Mouse (Mus musculus): ENCODE data around the gene E130114P18Rik. TPM values are rescaled to one million over a fixed set of nuclear protein-coding genes. Genes with fewer than 3 reads are reported as not detected.

Gene E130114P18Rik
- polyA plus RNA-seq, 1 experiment: 0.74 TPM

DNA sequence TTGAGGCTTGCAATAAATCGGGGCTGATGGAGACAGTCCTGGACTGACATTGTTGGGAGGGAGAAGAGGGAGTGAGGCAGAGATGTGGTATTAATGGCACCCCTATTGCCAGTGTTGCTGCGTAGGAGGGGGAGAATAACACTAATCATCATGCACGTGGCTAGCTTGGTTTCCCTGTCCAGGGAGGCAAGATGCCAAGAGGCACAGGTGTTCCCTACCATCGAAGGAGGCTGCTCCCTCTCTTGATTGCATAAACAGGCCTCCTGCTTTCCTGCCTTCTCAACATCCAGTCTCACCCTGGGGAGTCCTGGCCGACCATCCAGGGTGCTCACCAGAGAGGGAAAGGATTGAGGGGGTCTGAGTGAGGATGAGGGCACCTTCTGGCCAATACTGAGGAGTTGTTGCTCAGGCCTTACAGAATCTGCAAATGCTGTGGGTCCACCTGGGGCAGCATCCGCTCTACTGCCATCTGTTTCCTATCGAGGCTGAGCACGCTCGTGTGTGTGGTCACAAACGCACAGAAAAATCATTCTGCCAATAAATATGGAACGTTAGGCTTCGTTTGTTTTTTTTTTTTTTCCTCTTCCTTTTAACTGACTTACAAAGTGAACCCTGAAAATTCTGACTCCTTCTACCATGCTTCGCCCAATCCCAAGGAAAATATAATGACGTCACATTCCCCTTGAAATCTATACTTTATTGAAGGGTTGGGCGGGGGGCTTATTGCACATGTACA is 130.0 kb downstream of the E130114P18Rik start:
- TF ChIP-seq CTCF (IDR thresholded peaks at IDR 0.05; ENCODE audit: control insufficient read depth, insufficient read depth, insufficient replicate concordance, low read depth, low read length) (no peak), POLR2A (IDR thresholded peaks at IDR 0.05; ENCODE audit: control insufficient read depth, low read depth, low read length) (no peak)
- Histone ChIP-seq H3K27ac (ENCODE audit: control insufficient read depth, insufficient read depth, low read depth, low read length) (no peak overlapping the region), H3K4me3 (ENCODE audit: control insufficient read depth, low read depth, low read length) (no peak overlapping the region), H3K27me3 (ENCODE audit: control insufficient read depth, insufficient read depth, low read length) (no peaks in the 10 kb centered on the region), H3K36me3 (ENCODE audit: control insufficient read depth, insufficient read depth, low read length) (no peaks in the 10 kb centered on the region), H3K4me1 (ENCODE audit: control insufficient read depth, insufficient read depth, low read length) (no peaks in the 10 kb centered on the region)

DNA sequence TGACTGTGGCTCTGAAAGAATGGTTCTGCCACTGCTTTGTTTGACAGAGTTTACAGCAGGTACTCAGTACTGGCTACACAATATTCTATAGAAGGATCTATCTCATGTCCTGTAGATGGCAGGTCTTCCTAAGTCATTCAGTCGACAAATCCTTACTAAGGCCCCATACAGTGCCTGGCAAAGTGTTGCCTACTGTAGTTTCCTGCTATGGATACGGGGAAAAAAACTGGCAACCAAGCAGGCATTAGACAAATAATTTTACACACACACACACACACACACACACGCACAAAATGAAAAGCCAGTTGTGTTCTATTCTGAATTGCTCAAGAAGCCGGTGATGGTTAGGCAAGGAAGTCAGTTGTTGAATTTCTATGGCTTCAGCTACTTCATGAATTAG is 130.6 kb downstream of the E130114P18Rik start:
- Histone ChIP-seq H3K27me3 (ENCODE audit: control insufficient read depth, insufficient read depth, low read length) (no peaks in the 10 kb centered on the region), H3K27ac (ENCODE audit: control insufficient read depth, insufficient read depth, low read depth, low read length) (no peak overlapping the region), H3K36me3 (ENCODE audit: control insufficient read depth, insufficient read depth, low read length) (no peaks in the 10 kb centered on the region), H3K4me3 (ENCODE audit: control insufficient read depth, low read depth, low read length) (no peak overlapping the region), H3K4me1 (ENCODE audit: control insufficient read depth, insufficient read depth, low read length) (no peaks in the 10 kb centered on the region)
- TF ChIP-seq CTCF (IDR thresholded peaks at IDR 0.05; ENCODE audit: control insufficient read depth, insufficient read depth, insufficient replicate concordance, low read depth, low read length) (no peak), POLR2A (IDR thresholded peaks at IDR 0.05; ENCODE audit: control insufficient read depth, low read depth, low read length) (no peak)

DNA sequence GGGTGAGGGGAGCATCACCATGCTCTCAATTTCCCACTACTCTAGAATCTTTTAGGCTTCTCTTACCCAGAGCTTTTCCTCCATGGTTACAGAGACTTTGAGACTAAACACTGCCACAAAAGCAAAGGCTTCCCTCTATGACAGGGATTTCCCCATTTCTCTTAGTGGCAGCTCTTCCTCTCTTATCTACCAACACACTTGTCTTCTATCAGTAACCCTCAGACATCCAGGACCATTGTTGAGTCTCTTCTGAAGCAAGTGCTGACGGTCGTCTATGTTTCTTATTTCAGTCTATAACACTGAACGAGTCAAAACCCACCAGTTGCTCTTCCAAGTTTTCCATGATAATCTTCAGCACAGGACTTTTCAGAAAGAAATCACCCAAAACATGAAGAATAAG is 137.5 kb downstream of the E130114P18Rik start:
- TF ChIP-seq CTCF (IDR thresholded peaks at IDR 0.05; ENCODE audit: control insufficient read depth, insufficient read depth, insufficient replicate concordance, low read depth, low read length) (no peak), POLR2A (IDR thresholded peaks at IDR 0.05; ENCODE audit: control insufficient read depth, low read depth, low read length) (no peak)
- Histone ChIP-seq H3K4me3 (ENCODE audit: control insufficient read depth, low read depth, low read length) (no peak overlapping the region), H3K27me3 (ENCODE audit: control insufficient read depth, insufficient read depth, low read length) (no peaks in the 10 kb centered on the region), H3K27ac (ENCODE audit: control insufficient read depth, insufficient read depth, low read depth, low read length) (no peak overlapping the region), H3K36me3 (ENCODE audit: control insufficient read depth, insufficient read depth, low read length) (no peaks in the 10 kb centered on the region), H3K4me1 (ENCODE audit: control insufficient read depth, insufficient read depth, low read length) (no peaks in the 10 kb centered on the region)

DNA sequence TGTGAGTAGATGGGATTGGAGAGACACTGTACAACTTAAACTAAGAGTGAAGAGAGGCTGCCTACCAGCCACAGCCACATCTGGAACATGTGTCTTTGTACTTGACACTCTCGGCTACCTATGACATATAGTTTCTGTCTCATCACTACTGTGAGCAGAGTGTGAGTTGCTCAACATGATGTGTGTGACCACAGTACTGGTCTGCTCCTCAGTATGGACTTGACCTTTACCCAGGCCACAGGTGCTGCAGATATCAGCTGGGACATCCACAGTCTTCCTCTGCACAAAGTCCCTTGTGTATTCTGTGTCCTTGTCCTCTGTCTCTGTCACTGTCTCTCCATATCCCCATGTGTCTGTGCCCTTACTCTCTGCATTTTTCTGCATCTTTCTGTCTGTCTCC is 141.3 kb downstream of the E130114P18Rik start:
- no peak overlapping the region for H3K27ac ChIP-seq (ENCODE audit: control insufficient read depth, insufficient read depth, low read depth, low read length)
- H3K4me1 ChIP-seq (ENCODE audit: control insufficient read depth, insufficient read depth, low read length): no peaks in the 10 kb centered on the region
- no peaks in the 10 kb centered on the region for H3K36me3 ChIP-seq (ENCODE audit: control insufficient read depth, insufficient read depth, low read length)
- no peak overlapping the region for H3K4me3 ChIP-seq (ENCODE audit: control insufficient read depth, low read depth, low read length)
- TF ChIP-seq POLR2A (IDR thresholded peaks at IDR 0.05; ENCODE audit: control insufficient read depth, low read depth, low read length): no peak
- no peak for TF ChIP-seq CTCF (IDR thresholded peaks at IDR 0.05; ENCODE audit: control insufficient read depth, insufficient read depth, insufficient replicate concordance, low read depth, low read length)
- no peaks in the 10 kb centered on the region for H3K27me3 ChIP-seq (ENCODE audit: control insufficient read depth, insufficient read depth, low read length)

DNA sequence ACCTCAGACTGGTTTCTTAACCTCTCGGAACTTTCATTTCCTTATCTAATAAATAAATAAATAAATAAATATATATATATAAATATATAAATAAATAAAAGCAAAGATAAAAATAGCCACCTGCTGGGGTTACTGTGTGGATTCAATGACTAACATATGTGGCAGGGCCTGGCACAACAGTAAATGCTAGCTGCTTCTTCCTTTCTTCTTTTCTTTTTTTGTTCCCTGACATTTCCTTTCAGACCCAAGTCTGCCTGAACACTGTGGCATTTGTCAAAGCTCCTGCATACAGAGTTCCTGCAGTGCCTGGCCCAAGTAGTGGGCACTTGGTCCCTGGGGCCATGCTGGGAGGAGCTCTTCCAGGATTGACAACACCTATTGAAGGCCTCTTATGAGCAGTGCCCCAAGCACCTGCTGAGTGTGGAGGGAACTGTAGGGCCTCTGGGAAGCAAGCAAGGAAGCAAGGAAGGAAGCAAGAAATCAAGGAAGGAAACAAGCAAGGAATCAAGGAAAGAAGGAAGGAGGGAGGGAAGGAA is 142.1 kb downstream of the E130114P18Rik start:
- Histone ChIP-seq H3K27ac (ENCODE audit: control insufficient read depth, insufficient read depth, low read depth, low read length) (no peak overlapping the region), H3K4me3 (ENCODE audit: control insufficient read depth, low read depth, low read length) (no peak overlapping the region), H3K36me3 (ENCODE audit: control insufficient read depth, insufficient read depth, low read length) (no peaks in the 10 kb centered on the region), H3K27me3 (ENCODE audit: control insufficient read depth, insufficient read depth, low read length) (no peaks in the 10 kb centered on the region), H3K4me1 (ENCODE audit: control insufficient read depth, insufficient read depth, low read length) (no peaks in the 10 kb centered on the region)
- TF ChIP-seq CTCF (IDR thresholded peaks at IDR 0.05; ENCODE audit: control insufficient read depth, insufficient read depth, insufficient replicate concordance, low read depth, low read length): no peak
- no peak for TF ChIP-seq POLR2A (IDR thresholded peaks at IDR 0.05; ENCODE audit: control insufficient read depth, low read depth, low read length)

DNA sequence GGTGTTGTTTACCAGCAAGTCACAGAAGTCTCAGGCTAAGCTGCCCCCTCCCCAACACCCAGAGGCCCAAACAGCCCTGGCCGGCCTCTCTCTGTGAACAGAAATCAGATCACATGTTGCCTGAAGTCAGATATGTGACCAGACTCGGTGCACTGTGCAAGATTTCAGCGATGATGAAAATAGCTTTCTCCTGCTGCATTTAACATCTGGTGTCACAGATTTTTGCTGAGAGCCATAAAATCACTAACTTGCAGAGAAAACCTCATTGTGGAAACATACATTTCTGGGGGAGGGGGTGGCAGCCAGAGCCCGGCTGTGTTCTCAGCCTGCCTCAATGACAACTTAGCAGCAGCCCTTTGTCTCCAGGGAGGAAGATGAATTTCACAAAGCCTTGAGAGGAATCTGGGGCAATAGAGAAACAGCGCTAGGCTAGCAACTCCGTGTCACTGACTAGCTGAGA is 142.6 kb downstream of the E130114P18Rik start:
- Histone ChIP-seq H3K27me3 (ENCODE audit: control insufficient read depth, insufficient read depth, low read length) (no peaks in the 10 kb centered on the region), H3K4me3 (ENCODE audit: control insufficient read depth, low read depth, low read length) (no peak overlapping the region), H3K36me3 (ENCODE audit: control insufficient read depth, insufficient read depth, low read length) (no peaks in the 10 kb centered on the region), H3K27ac (ENCODE audit: control insufficient read depth, insufficient read depth, low read depth, low read length) (no peak overlapping the region), H3K4me1 (ENCODE audit: control insufficient read depth, insufficient read depth, low read length) (no peaks in the 10 kb centered on the region)
- no peak for TF ChIP-seq POLR2A (IDR thresholded peaks at IDR 0.05; ENCODE audit: control insufficient read depth, low read depth, low read length)

DNA sequence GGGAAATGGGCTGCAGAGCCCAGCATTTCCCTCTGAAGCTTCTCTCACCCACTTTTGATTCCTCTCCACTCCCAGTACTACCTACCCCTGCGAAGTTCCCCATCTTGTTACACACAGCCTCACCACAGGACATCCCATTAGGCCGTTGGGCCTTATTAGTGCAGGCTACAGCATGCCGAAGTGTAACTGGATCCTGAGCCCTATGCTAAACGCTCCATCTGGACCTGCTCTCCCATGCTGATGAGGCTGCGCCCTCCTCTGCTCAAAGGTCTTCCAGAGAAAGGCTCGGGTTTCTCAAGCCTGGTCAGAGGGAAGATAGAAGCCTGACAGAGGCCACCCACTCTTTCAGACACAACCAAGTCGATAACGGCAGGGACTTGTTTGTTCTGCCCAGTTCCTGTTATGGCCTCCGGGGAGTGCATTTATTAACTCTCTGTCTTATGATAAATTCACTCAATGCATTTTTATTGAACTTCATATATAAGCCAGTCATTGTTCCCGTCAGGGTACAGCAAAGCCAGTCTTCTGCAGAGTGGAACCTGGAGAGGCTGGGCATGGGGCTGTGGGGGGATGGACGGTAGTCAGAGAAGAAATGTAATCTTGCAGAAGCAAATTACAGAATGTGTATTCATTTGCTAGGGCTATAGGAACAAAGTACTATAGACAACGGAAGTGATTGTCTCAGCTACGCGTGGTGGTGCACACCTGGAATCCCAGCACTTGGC is 148.8 kb downstream of the E130114P18Rik start:
- Histone ChIP-seq H3K4me3 (ENCODE audit: control insufficient read depth, low read depth, low read length) (peak overlapping the region; percentile 15), H3K27ac (ENCODE audit: control insufficient read depth, insufficient read depth, low read depth, low read length) (peak overlapping the region; percentile 96), H3K4me1 (ENCODE audit: control insufficient read depth, insufficient read depth, low read length) (peaks cover 11% of the 10 kb centered on the region; the same call in 1 of the 2 replicates), H3K27me3 (ENCODE audit: control insufficient read depth, insufficient read depth, low read length) (no peaks in the 10 kb centered on the region), H3K36me3 (ENCODE audit: control insufficient read depth, insufficient read depth, low read length) (no peaks in the 10 kb centered on the region)
- TF ChIP-seq POLR2A (IDR thresholded peaks at IDR 0.05; ENCODE audit: control insufficient read depth, low read depth, low read length): no peak
- TF ChIP-seq CTCF (IDR thresholded peaks at IDR 0.05; ENCODE audit: control insufficient read depth, insufficient read depth, insufficient replicate concordance, low read depth, low read length): no peak
